Mouse (Mus musculus): ENCODE results near the gene Olfr1328. TPM values are rescaled to one million over a fixed set of nuclear protein-coding genes. Genes with fewer than 3 reads are reported as not detected.

Olfr1328 gene
- polyA plus RNA-seq, 1 experiment from 2014 or later: not detected

DNA sequence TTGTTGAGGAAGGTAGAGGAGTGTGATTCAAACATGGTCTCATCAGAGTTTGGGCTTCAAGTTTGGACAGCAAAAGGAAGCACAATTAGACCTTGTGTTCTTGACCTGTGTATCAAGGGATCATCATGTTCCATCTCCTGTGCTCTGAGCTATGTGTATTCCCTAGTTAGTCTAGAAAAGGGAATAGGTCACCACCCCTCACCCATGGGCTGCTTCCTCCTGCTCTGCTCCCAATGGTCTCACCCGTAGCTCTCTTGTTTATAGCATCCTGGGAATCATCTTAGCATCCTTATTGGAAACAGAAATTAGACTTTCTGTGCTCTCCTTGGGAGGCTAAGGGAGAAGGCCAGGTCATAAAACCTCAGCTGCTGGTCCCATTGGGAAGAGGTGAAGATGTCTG, 50.1 kb downstream of the Olfr1328 start, which contains the start of gene Olfr1330:
Gene Olfr1330 (plus strand): TSS at position 301 of the 400 bp plus-strand sequence.
- H3K27ac ChIP-seq (ENCODE audit: low read length): no peak within 1 kb of the TSS
- WGBS: 82% methylated on average over 1 of the region's 1 CpGs
- no peaks in the 10 kb centered on the region for H3K9me3 ChIP-seq (replicated peaks; ENCODE audit: control insufficient read depth, low read length, poor library complexity, severe bottlenecking)
- H3K27me3 ChIP-seq (ENCODE audit: control insufficient read depth, insufficient read depth, low read depth, low read length): no peaks in the 10 kb centered on the region
- no peaks in the 10 kb centered on the region for H3K36me3 ChIP-seq (ENCODE audit: control insufficient read depth, insufficient read depth, low read length)
- no peak within 1 kb of the TSS for H3K4me3 ChIP-seq (ENCODE audit: low read depth, low read length)
- ATAC-seq: no peak
- H3K9ac ChIP-seq (ENCODE audit: low read depth, low read length): no peak within 1 kb of the TSS
- H3K4me1 ChIP-seq (ENCODE audit: control insufficient read depth, insufficient read depth, low read length): no peaks in the 10 kb centered on the region
- no peak within 1 kb of the TSS for H3K4me2 ChIP-seq (ENCODE audit: low read length)

Other genes starting within 250 kb of the Olfr1328 start
- not detected in 2 replicates for gene Olfr1342, start 245.9 kb downstream of the Olfr1328 start, polyA plus RNA-seq (2015; fragmentation: Nextera tagmentation; extraction: Ambion mirVana)
- gene Olfr1341, start 235.1 kb downstream of the Olfr1328 start, polyA plus RNA-seq (2015; fragmentation: Nextera tagmentation; extraction: Ambion mirVana): not detected in 2 replicates
- not detected in 2 replicates for gene Olfr1340, start 218.5 kb downstream of the Olfr1328 start, polyA plus RNA-seq (2015; fragmentation: Nextera tagmentation; extraction: Ambion mirVana)
- not detected in 2 replicates for gene Olfr1339, start 206.4 kb downstream of the Olfr1328 start, polyA plus RNA-seq (2015; fragmentation: Nextera tagmentation; extraction: Ambion mirVana)
- not detected in 2 replicates for gene Olfr1338, start 179.9 kb downstream of the Olfr1328 start, polyA plus RNA-seq (2015; fragmentation: Nextera tagmentation; extraction: Ambion mirVana)
- not detected in 2 replicates for gene Olfr1337, start 156.0 kb downstream of the Olfr1328 start, polyA plus RNA-seq (2015; fragmentation: Nextera tagmentation; extraction: Ambion mirVana)
- not detected in 2 replicates for gene Olfr1335, start 128.7 kb downstream of the Olfr1328 start, polyA plus RNA-seq (2015; fragmentation: Nextera tagmentation; extraction: Ambion mirVana)
- not detected in 2 replicates for gene Olfr1333, start 102.3 kb downstream of the Olfr1328 start, polyA plus RNA-seq (2015; fragmentation: Nextera tagmentation; extraction: Ambion mirVana)
- not detected in 2 replicates for gene Olfr1331, start 74.0 kb downstream of the Olfr1328 start, polyA plus RNA-seq (2015; fragmentation: Nextera tagmentation; extraction: Ambion mirVana)
- gene Olfr1330, start 50.0 kb downstream of the Olfr1328 start, polyA plus RNA-seq (2015; fragmentation: Nextera tagmentation; extraction: Ambion mirVana): not detected in 2 replicates
- not detected in 2 replicates for gene Olfr1329, start 21.1 kb downstream of the Olfr1328 start, polyA plus RNA-seq (2015; fragmentation: Nextera tagmentation; extraction: Ambion mirVana)
- not detected in 2 replicates for gene Lao1, start 23.0 kb upstream of the Olfr1328 start, polyA plus RNA-seq (2015; fragmentation: Nextera tagmentation; extraction: Ambion mirVana)
- gene Slc2a1, start 170.1 kb upstream of the Olfr1328 start, polyA plus RNA-seq (2015; fragmentation: Nextera tagmentation; extraction: Ambion mirVana): 90.7 and 91.6 TPM in 2 replicates
- gene Zfp691, start 235.6 kb upstream of the Olfr1328 start, polyA plus RNA-seq (2015; fragmentation: Nextera tagmentation; extraction: Ambion mirVana): 4.0 and 6.1 TPM in 2 replicates